Comparison of ENCODE assay signal across 19 mouse cellular contexts in genomic region chr11:117245041-117245725, GRCm38 (mm10). TPM values are rescaled to one million over a fixed set of nuclear protein-coding genes. Genes with fewer than 3 reads are reported as not detected.
DNase-seq lines count a peak whose midpoint lies in the region; ATAC-seq and TF ChIP-seq lines count a peak whose summit lies in the region.
"Had no signal": no experiment of that assay in that cellular context is flagged by ENCODE, and none has a peak within 500 bp of the region (broad histone marks: within the 10 kb centered on the region; RNA-seq: fewer than 3 reads in every experiment).

No protein-coding gene starts in this region.

- peaks cover 5% of the 10 kb centered on the region; the same call in 1 of the 2 replicates for H3K36me3 ChIP-seq in heart, embryonic 10.5 days
- H3K36me3 ChIP-seq in MEL (ENCODE audit: control insufficient read depth in 1 of 2, insufficient read depth in 2 of 2, low read length in 2 of 2) = peaks cover 0 to 51% of the 10 kb centered on the region in 2 experiments; a peak in 2 of 4 replicates

- TF ChIP-seq CTCF in MEL (IDR thresholded peaks at IDR 0.05 in 2 of 3, conservative IDR thresholded peaks at IDR 0.05 in 1 of 3; ENCODE audit: control insufficient read depth in 1 of 3, insufficient read depth in 1 of 3, low read depth in 2 of 3, low read length in 3 of 3, poor library complexity in 1 of 3, severe bottlenecking in 1 of 3) = no peak

- no peaks in the 10 kb centered on the region for H3K9me3 ChIP-seq in heart, embryonic 10.5 days
- H3K9me3 ChIP-seq in MEL (replicated peaks; ENCODE audit: insufficient read depth, low read length) = no peaks in the 10 kb centered on the region
- H3K9me3 ChIP-seq: embryonic facial prominence, embryonic 10.5 days; forebrain, embryonic 13.5 days had no signal

- peak overlapping the region; percentile 1; the same call in 1 of the 2 replicates for H3K27ac ChIP-seq in heart, embryonic 10.5 days
- H3K27ac ChIP-seq in MEL (ENCODE audit: control insufficient read depth, low read depth, low read length) = no peak overlapping the region
- H3K27ac ChIP-seq: embryonic facial prominence, embryonic 10.5 days; forebrain, embryonic 13.5 days; hindbrain, embryonic 14.5 days had no signal

- intact Hi-C loops in left cerebral cortex, postnatal 36 days (cut with DNase I) = no loop called here

- no peak for TF ChIP-seq RAD21 in MEL (IDR thresholded peaks at IDR 0.05; ENCODE audit: low read depth, low read length)

- H3K4me3 ChIP-seq in heart, embryonic 10.5 days = no peak overlapping the region
- H3K4me3 ChIP-seq in MEL (ENCODE audit: control insufficient read depth in 1 of 2, insufficient read depth in 1 of 2, low read depth in 2 of 2, low read length in 2 of 2) = no peak overlapping the region
- H3K4me3 ChIP-seq: embryonic facial prominence, embryonic 10.5 days; forebrain, embryonic 13.5 days had no signal

- no peak for TF ChIP-seq EP300 in MEL (IDR thresholded peaks at IDR 0.05; ENCODE audit: low read depth in 1 of 2, low read length in 2 of 2)

- no peak overlapping the region for H3K9ac ChIP-seq in MEL (ENCODE audit: control insufficient read depth, low read depth, low read length, poor library complexity, severe bottlenecking)
- H3K9ac ChIP-seq: forebrain, embryonic 13.5 days; forebrain, postnatal 0 days; hindbrain, embryonic 14.5 days had no signal

- WGBS in heart, embryonic 10.5 days = 59% methylated on average over 8 of the region's 8 CpGs

- no peak for TF ChIP-seq POLR2A in MEL (IDR thresholded peaks at IDR 0.05; ENCODE audit: control insufficient read depth in 1 of 2, insufficient read depth in 1 of 2, low read depth in 1 of 2, low read length in 2 of 2, poor library complexity in 1 of 2)

- H3K79me2 ChIP-seq in MEL (ENCODE audit: control insufficient read depth, insufficient read depth, low read length, poor library complexity) = no peaks in the 10 kb centered on the region

- peaks cover 38% of the 10 kb centered on the region for H3K4me1 ChIP-seq in heart, embryonic 10.5 days
- peaks cover 31 to 69% of the 10 kb centered on the region in 2 experiments for H3K4me1 ChIP-seq in MEL (ENCODE audit: control insufficient read depth in 1 of 2, insufficient read depth in 2 of 2, low read length in 2 of 2)

- H3K27me3 ChIP-seq in heart, embryonic 10.5 days (ENCODE audit: insufficient read depth, poor library complexity, severe bottlenecking) = 0 out of 2 replicates have a peak, but pooled peaks cover 3% of the 10 kb centered on the region
- no peaks in the 10 kb centered on the region for H3K27me3 ChIP-seq in MEL (ENCODE audit: control insufficient read depth in 1 of 2, insufficient read depth in 2 of 2, low read length in 2 of 2)
- H3K27me3 ChIP-seq: forebrain, embryonic 13.5 days had no signal

- DNase-seq in heart, embryonic 10.5 days (ENCODE audit: low spot score) = no peak
- DNase-seq in heart, adult 9 months (ENCODE audit: low spot score in 2 of 2) = no peak
- DNase-seq in MEL (ENCODE audit: low read depth, low spot score) = peak; percentile 42
- DNase-seq in left cerebral cortex, postnatal 36 days (ENCODE audit: low spot score in 2 of 2) = no peak
- DNase-seq in heart, adult 18-20 months = no peak
- no peak for DNase-seq in frontal cortex, postnatal 10 days (ENCODE audit: low spot score in 2 of 2)
- DNase-seq: adrenal gland, postnatal 10 days; cerebellum, adult 11-12 months; cerebellum, adult 9-10 months; cerebellum, postnatal 25 days; forebrain, postnatal 0 days; heart, postnatal 10 days; heart, postnatal 4 days had no signal

- ATAC-seq in granulocyte monocyte progenitor cell, adult 5-6 weeks (replicated peaks; ENCODE audit: poor library complexity, severe bottlenecking) = peak; percentile 49
- peak; percentile 57 for ATAC-seq in megakaryocyte progenitor cell, adult 5-6 weeks (replicated peaks; ENCODE audit: poor library complexity)
- ATAC-seq: forebrain, embryonic 13.5 days; forebrain, postnatal 0 days; intestine, embryonic 16.5 days had no signal

TF ChIP-seq in MEL, 35 proteins besides CTCF, POLR2A, EP300 and RAD21:
- TF ChIP-seq ZC3H11A (IDR thresholded peaks at IDR 0.05; ENCODE audit: low read depth, low read length) (no peak), MYC (IDR thresholded peaks at IDR 0.05; ENCODE audit: low read depth, low read length) (no peak), KAT2A (conservative IDR thresholded peaks at IDR 0.05; ENCODE audit: low read depth, low read length) (no peak), SIN3A (IDR thresholded peaks at IDR 0.05; ENCODE audit: low read length) (no peak)

RNA-seq across cellular contexts. Expression of gene Sept9, which starts 45.7 kb away (rescaled TPM):
- polyA plus RNA-seq in heart, embryonic 10.5 days (2016; fragmentation: Nextera tagmentation; extraction: Ambion mirVana) = 148 and 164 TPM in 2 replicates
- total RNA-seq in MEL (2012; rRNA removed) = 163 and 205 TPM in 2 replicates
- polyA plus RNA-seq in MEL (2012; ENCODE audit: insufficient read depth in 1 of 2, insufficient read length in 2 of 2, low read depth in 1 of 2, low replicate concordance in 2 of 2, missing spikeins in 1 of 2) = 100 to 1,000 TPM in 1 of 2 experiments, 10 to 100 TPM in 1; 49.7 to 196 TPM
- total RNA-seq in granulocyte monocyte progenitor cell, adult 5-6 weeks (2014; fragmentation: Nextera tagmentation) = 139 and 145 TPM in 2 replicates
- 124 and 141 TPM in 2 replicates for total RNA-seq in granulocyte monocyte progenitor cell, adult 5-6 weeks (2017)
- 73.7 and 81.7 TPM in 2 replicates for total RNA-seq in megakaryocyte progenitor cell, adult 5-6 weeks (2015)
- total RNA-seq in megakaryocyte progenitor cell, adult 5-6 weeks (2017) = 140 and 159 TPM in 2 replicates
- 10 to 100 TPM; 74.3 to 77.1 TPM for total RNA-seq in left cerebral cortex, postnatal 36 days (2021)
- 10 to 100 TPM; 32.7 to 33.4 TPM for total RNA-seq in heart, adult 18-20 months (2021)
